Mouse (Mus musculus) limb, embryonic 15.5 days (tissue): Measurements from ENCODE around the gene Slco6c1. TPM values are rescaled to one million over a fixed set of nuclear protein-coding genes. Genes with fewer than 3 reads are reported as not detected.

Experiments used
- ATAC-seq: fragments of 200-750 bp; cut with Nextera tagmentation; 2 replicates; pipeline ENCODE4 v1.8.0; 2017; ENCODE audit warnings: low read depth, moderate TSS enrichment; ENCODE audit not compliant: insufficient number of reproducible peaks, low FRiP score, low TSS enrichment
- H3K27ac ChIP-seq: fragments of 300-500 bp; sonication (generic); 2 replicates; pipeline ENCODE4 v1.5.1; 2015; ENCODE audit warnings: moderate library complexity, mild to moderate bottlenecking, inconsistent platforms
- H3K27me3 ChIP-seq: fragments of 300-500 bp; sonication (generic); 2 replicates; pipeline ENCODE4 v1.6.1; 2015; ENCODE audit warnings: inconsistent platforms
- H3K36me3 ChIP-seq: fragments of 300-500 bp; sonication (generic); 2 replicates; pipeline ENCODE4 v1.6.1; 2015; ENCODE audit warnings: inconsistent platforms
- H3K4me1 ChIP-seq: fragments of 300-500 bp; sonication (generic); 2 replicates; pipeline ENCODE4 v1.6.1; 2015; ENCODE audit warnings: inconsistent platforms
- H3K4me2 ChIP-seq: fragments of 300-500 bp; sonication (generic); 2 replicates; pipeline ENCODE4 v1.6.1; 2015; ENCODE audit warnings: mild to moderate bottlenecking, inconsistent platforms
- H3K4me3 ChIP-seq: fragments of 300-500 bp; sonication (generic); 2 replicates; pipeline ENCODE4 v1.5.1; 2015; ENCODE audit warnings: mild to moderate bottlenecking, inconsistent platforms
- H3K9ac ChIP-seq: fragments of 300-500 bp; sonication (generic); 2 replicates; pipeline ENCODE4 v1.6.1; 2015; ENCODE audit warnings: inconsistent platforms
- H3K9me3 ChIP-seq: fragments of 300-500 bp; sonication (generic); 2 replicates; pipeline ENCODE4 v1.6.1; 2016; ENCODE audit warnings: inconsistent platforms
- WGBS: fragments of 180-500 bp; shearing (Covaris S2); methylation state at CpG from one replicate; pipeline ENCODE4 v1.1.7; 2015; 5-methylcytosine and 5-hydroxymethylcytosine counted together
- polyA plus RNA-seq: library from polyadenylated mRNA; unstranded; fragments of >200 nt; fragmentation: Nextera tagmentation; extraction: Ambion mirVana; gene quantifications from 2 replicates; pipeline ENCODE4 v1.2.1, GENCODE M21; 2015

Gene Slco6c1
- not detected in 2 replicates for polyA plus RNA-seq

DNA sequence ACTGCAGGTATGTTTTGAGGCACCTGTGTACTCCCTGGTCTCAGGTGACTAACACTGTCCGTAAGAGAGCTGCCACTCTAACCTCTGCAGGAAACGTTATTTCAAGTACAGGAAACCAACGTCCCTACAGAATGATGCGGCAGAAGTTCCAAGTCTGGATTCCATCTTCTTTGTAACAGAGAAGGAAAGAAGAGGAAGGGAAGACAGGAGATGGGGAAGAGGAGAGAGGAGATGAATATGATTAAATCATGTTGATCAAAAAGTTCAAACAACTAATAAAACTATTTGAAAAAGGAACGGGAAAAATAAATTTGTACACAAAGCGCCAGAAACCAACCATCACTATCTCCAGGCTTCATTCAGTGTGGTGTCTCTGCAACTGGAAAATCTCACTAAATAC, at the start of gene Slco6c1:
Gene Slco6c1, minus strand, starts transcription at position 101 of the 400 bp plus-strand sequence.
- Histone ChIP-seq H3K9me3 (no peaks in the 10 kb centered on the region), H3K4me2 (no peak within 1 kb of the TSS), H3K4me3 (no peak within 1 kb of the TSS), H3K36me3 (no peaks in the 10 kb centered on the region), H3K27me3 (no peaks in the 10 kb centered on the region), H3K27ac (no peak within 1 kb of the TSS), H3K9ac (no peak within 1 kb of the TSS), H3K4me1 (no peaks in the 10 kb centered on the region)
- ATAC-seq: no peak
- WGBS: 89% methylated on average over 6 of the region's 6 CpGs

DNA sequence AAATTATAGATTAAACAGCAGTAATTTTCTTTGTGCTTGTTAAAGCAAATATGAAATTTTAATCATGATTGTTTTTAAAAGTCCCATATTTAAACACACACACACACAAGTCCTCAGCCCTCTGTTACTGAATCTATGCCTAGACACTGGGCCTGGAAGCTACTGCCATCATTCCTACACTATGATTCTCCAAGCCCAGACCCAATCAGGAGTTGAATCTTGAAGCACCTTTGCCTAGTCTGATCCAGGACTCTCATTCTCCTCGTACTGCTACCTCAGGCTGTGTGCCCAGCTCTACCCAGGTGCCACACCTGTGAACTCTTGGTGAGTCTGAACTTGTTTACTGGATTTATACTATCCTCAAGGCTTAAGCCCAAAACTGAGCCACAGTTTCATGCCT, 89.1 kb downstream of the Slco6c1 start:
- Histone ChIP-seq H3K27ac (no peak overlapping the region), H3K36me3 (no peaks in the 10 kb centered on the region), H3K4me1 (no peaks in the 10 kb centered on the region), H3K9ac (no peak overlapping the region), H3K4me2 (no peak overlapping the region), H3K27me3 (no peaks in the 10 kb centered on the region), H3K9me3 (no peaks in the 10 kb centered on the region), H3K4me3 (no peak overlapping the region)
- WGBS: 59% methylated on average over 1 of the region's 1 CpGs
- no peak for ATAC-seq

DNA sequence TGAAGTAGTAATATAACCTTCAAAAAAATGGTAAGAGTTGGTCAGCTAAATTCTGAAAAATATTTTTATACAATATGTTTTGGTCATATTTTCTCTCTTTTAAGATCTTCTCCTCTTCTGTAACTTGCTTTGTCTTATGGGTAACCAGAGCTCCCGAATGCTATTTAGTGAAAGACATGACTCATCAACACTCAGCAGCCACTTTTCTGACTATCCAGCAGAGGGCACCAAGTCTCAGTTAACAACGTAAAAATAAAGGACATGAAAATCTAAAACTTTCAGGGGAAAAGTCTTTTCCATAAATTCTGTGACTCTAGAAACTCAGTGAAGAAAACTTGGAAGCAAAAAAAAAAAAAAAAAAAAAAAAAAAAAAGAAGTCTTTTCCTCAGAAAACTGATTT, 89.6 kb downstream of the Slco6c1 start:
- Histone ChIP-seq H3K36me3 (no peaks in the 10 kb centered on the region), H3K9me3 (no peaks in the 10 kb centered on the region), H3K9ac (no peak overlapping the region), H3K27me3 (no peaks in the 10 kb centered on the region), H3K4me1 (no peaks in the 10 kb centered on the region), H3K4me3 (no peak overlapping the region), H3K27ac (no peak overlapping the region), H3K4me2 (no peak overlapping the region)
- WGBS: 20% methylated on average over 2 of the region's 2 CpGs
- ATAC-seq: no peak

DNA sequence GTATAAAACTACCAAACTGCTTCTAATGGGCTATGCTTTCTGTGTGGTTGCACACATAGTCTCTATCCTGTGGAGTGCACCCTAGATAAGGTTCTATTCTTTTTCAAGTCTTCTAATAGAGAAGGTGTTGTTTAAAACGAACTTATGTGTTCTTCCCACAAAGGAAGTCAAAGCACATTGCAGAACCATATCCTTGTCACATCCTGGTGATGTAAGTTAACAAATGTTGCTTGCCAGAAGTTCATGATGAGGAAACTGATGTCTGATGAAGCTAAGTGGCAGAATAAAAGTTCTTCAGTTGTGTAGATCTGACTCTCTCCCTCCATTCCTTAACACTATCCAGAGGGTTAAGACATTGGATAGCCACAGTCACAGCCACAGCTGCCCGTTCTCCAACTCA, 90.1 kb downstream of the Slco6c1 start:
- Histone ChIP-seq H3K27ac (no peak overlapping the region), H3K27me3 (no peaks in the 10 kb centered on the region), H3K4me3 (no peak overlapping the region), H3K9ac (no peak overlapping the region), H3K4me1 (no peaks in the 10 kb centered on the region), H3K4me2 (no peak overlapping the region), H3K36me3 (no peaks in the 10 kb centered on the region), H3K9me3 (no peaks in the 10 kb centered on the region)
- no peak for ATAC-seq
- WGBS: 65% methylated on average over 2 of the region's 2 CpGs

DNA sequence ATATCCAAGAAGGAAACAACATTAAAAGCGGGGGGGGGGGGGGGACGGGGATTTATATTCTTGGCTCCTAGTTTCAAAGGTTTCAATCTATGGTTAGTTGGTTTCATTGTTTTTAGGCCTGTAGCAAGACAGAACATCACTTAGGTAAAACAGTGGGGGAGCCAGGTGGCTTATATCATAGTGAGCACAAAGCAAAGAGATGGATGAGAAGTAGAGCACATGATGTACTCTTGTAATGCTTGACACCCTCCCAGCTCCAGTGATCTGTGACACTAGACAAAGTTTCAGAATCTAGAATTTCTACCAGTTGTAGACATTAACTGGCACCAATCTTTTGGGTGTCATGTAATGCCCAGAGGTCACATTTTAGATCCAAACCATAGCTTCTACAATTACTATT, 106.7 kb downstream of the Slco6c1 start:
- WGBS: 80% methylated on average over 2 of the region's 2 CpGs
- Histone ChIP-seq H3K4me2 (no peak overlapping the region), H3K27ac (no peak overlapping the region), H3K27me3 (no peaks in the 10 kb centered on the region), H3K9ac (no peak overlapping the region), H3K4me3 (no peak overlapping the region), H3K4me1 (no peaks in the 10 kb centered on the region), H3K9me3 (no peaks in the 10 kb centered on the region), H3K36me3 (no peaks in the 10 kb centered on the region)
- ATAC-seq: no peak

DNA sequence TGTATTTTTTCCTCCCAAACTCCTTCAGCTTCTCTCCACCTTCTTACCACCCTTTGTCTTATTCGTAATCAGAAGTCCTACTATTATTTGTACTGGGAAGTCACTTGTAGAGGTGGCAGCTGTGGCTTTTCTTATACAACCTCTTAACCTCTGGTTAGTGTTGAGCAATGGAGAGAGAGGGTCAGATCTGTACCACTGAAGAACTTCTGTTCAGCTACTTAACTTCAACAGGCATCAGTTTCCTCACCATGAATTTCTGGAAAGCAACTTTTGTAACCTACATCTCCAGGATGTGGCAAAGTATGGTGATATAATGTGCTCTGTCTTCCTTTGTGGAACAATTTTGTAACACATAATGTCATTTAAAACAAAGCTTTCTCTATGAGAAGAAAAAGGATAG, 108.7 kb downstream of the Slco6c1 start:
- H3K9ac ChIP-seq: no peak overlapping the region
- 67% methylated on average over 1 of the region's 1 CpGs for WGBS
- no peak overlapping the region for H3K4me2 ChIP-seq
- ATAC-seq: no peak
- H3K27me3 ChIP-seq: no peaks in the 10 kb centered on the region
- H3K36me3 ChIP-seq: no peaks in the 10 kb centered on the region
- H3K4me3 ChIP-seq: no peak overlapping the region
- H3K9me3 ChIP-seq: no peaks in the 10 kb centered on the region
- H3K27ac ChIP-seq: no peak overlapping the region
- no peaks in the 10 kb centered on the region for H3K4me1 ChIP-seq

DNA sequence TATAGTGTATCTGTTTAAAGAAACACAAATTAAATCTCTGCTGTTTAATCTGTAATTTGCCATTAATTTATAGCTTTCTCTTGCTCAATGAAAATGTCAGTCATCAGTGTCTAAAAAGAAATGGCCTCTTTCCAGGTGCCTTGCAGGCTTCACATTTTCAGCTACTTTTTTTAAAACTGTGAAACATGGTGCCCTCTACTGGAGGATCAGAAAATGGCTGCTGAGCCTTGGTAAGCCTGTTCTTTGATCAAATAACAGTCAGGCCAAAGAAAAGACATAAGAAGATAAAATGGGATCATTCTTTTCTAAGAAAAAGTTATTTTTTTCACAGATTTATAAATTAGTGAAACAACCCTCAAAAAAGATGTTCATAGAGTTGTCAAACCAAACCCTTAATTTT, 109.1 kb downstream of the Slco6c1 start:
- no peak overlapping the region for H3K4me2 ChIP-seq
- H3K27me3 ChIP-seq: no peaks in the 10 kb centered on the region
- no peaks in the 10 kb centered on the region for H3K4me1 ChIP-seq
- no peak overlapping the region for H3K9ac ChIP-seq
- no peaks in the 10 kb centered on the region for H3K36me3 ChIP-seq
- no peaks in the 10 kb centered on the region for H3K9me3 ChIP-seq
- no peak overlapping the region for H3K4me3 ChIP-seq
- H3K27ac ChIP-seq: no peak overlapping the region
- no peak for ATAC-seq
